In genomic region chr13:102380667-102381066, GRCm38 (mm10) we compare ENCODE assay signal across 25 mouse cellular contexts.
"Had no signal": no experiment of that assay in that cellular context is flagged by ENCODE, and none has a peak within 500 bp of the region (broad histone marks: within the 10 kb centered on the region; RNA-seq: fewer than 3 reads in every experiment).

No protein-coding gene starts in this region.

- H3K4me3 ChIP-seq: gastrocnemius, adult 2 months; heart, adult 2 months; heart, embryonic 12.5 days; hindbrain, embryonic 10.5 days; hindbrain, embryonic 12.5 days; intestine, embryonic 15.5 days; layer of hippocampus, adult 2 months; limb, embryonic 10.5 days; limb, embryonic 12.5 days had no signal

- H3K4me1 ChIP-seq: heart, embryonic 12.5 days; hindbrain, embryonic 10.5 days; hindbrain, embryonic 12.5 days; intestine, embryonic 15.5 days; limb, embryonic 10.5 days; limb, embryonic 12.5 days had no signal

- H3K27ac ChIP-seq: gastrocnemius, adult 2 months; heart, adult 2 months; hindbrain, embryonic 10.5 days; hindbrain, embryonic 12.5 days; hindbrain, embryonic 14.5 days; intestine, embryonic 15.5 days; layer of hippocampus, adult 2 months; limb, embryonic 10.5 days; limb, embryonic 12.5 days had no signal

- ATAC-seq: hindbrain, embryonic 16.5 days; inflammation-experienced regulatory T-cells, adult 6 months; intestine, embryonic 15.5 days; intestine, postnatal 0 days had no signal

- H3K36me3 ChIP-seq: heart, embryonic 12.5 days; hindbrain, embryonic 10.5 days; hindbrain, embryonic 12.5 days; intestine, embryonic 15.5 days; limb, embryonic 10.5 days; limb, embryonic 12.5 days had no signal

- H3K9me3 ChIP-seq: heart, embryonic 12.5 days; hindbrain, embryonic 10.5 days; hindbrain, embryonic 12.5 days; intestine, embryonic 15.5 days; limb, embryonic 10.5 days; limb, embryonic 12.5 days had no signal

- DNase-seq: gastrocnemius, adult 2 months; gastrocnemius, postnatal 10 days; gastrocnemius, postnatal 25 days; heart, adult 11 months; heart, adult 2 months; heart, postnatal 10 days; heart, postnatal 4 days; kidney, adult 18-20 months; kidney, adult 8-10 months; kidney, postnatal 10 days; kidney, postnatal 25 days; kidney, postnatal 4 days; liver had no signal

- H3K9ac ChIP-seq: heart, embryonic 12.5 days; hindbrain, embryonic 12.5 days; hindbrain, embryonic 14.5 days; intestine, embryonic 15.5 days; limb, embryonic 12.5 days had no signal

- H3K4me2 ChIP-seq: heart, embryonic 12.5 days; hindbrain, embryonic 12.5 days; hindbrain, embryonic 14.5 days; intestine, embryonic 15.5 days; limb, embryonic 12.5 days; liver, embryonic 11.5 days had no signal

- H3K27me3 ChIP-seq: heart, embryonic 12.5 days; hindbrain, embryonic 12.5 days; intestine, embryonic 15.5 days; limb, embryonic 12.5 days had no signal
